Mouse (Mus musculus) liver, embryonic 12.5 days (tissue): ENCODE results near the gene Gfer. TPM values are rescaled to one million over a fixed set of nuclear protein-coding genes. Genes with fewer than 3 reads are reported as not detected.

Experiments used
- ATAC-seq: fragments of 200-750 bp; cut with Nextera tagmentation; 2 replicates; pipeline ENCODE4 v1.8.0; 2017; ENCODE audit warnings: moderate number of reproducible peaks, mild to moderate bottlenecking, moderate library complexity
- H3K27ac ChIP-seq: fragments of 300-500 bp; sonication (generic); 2 replicates; pipeline ENCODE4 v1.5.1; 2016; ENCODE audit warnings: mild to moderate bottlenecking
- H3K27me3 ChIP-seq: fragments of 300-500 bp; sonication (generic); replicated peaks from 2 replicates; pipeline ENCODE4 v1.6.1; 2016; ENCODE audit warnings: mild to moderate bottlenecking, moderate library complexity
- H3K36me3 ChIP-seq: fragments of 300-500 bp; sonication (generic); 2 replicates; pipeline ENCODE4 v1.6.1; 2016; ENCODE audit warnings: mild to moderate bottlenecking, moderate library complexity
- H3K4me1 ChIP-seq: fragments of 300-500 bp; sonication (generic); 2 replicates; pipeline ENCODE4 v1.6.1; 2016
- H3K4me2 ChIP-seq: fragments of 300-500 bp; sonication (generic); 2 replicates; pipeline ENCODE4 v1.6.1; 2016; ENCODE audit warnings: mild to moderate bottlenecking, moderate library complexity
- H3K4me3 ChIP-seq: fragments of 300-500 bp; sonication (generic); 2 replicates; pipeline ENCODE4 v1.5.1; 2016; ENCODE audit warnings: mild to moderate bottlenecking, moderate library complexity
- H3K9ac ChIP-seq: fragments of 300-500 bp; sonication (generic); 2 replicates; pipeline ENCODE4 v1.6.1; 2016; ENCODE audit warnings: mild to moderate bottlenecking, moderate library complexity
- H3K9me3 ChIP-seq: fragments of 300-500 bp; sonication (generic); replicated peaks from 2 replicates; pipeline ENCODE4 v1.6.1; 2016; ENCODE audit warnings: mild to moderate bottlenecking, moderate library complexity
- WGBS: fragments of 180-500 bp; shearing (Covaris S2); methylation state at CpG from one replicate; pipeline ENCODE4 v1.1.7; 2016; ENCODE audit not compliant: insufficient replicate concordance; 5-methylcytosine and 5-hydroxymethylcytosine counted together
- polyA plus RNA-seq: library from polyadenylated mRNA; unstranded; fragments of >200 nt; fragmentation: Nextera tagmentation; extraction: Ambion mirVana; gene quantifications from 2 replicates; pipeline ENCODE4 v1.2.1, GENCODE M21; 2016

Gfer gene
- polyA plus RNA-seq, 1 experiment from 2014 or later, result 52.5 TPM

- Histone ChIP-seq H3K4me3 (peak overlapping the region; percentile 22), H3K27ac (no peak overlapping the region), H3K9me3 (no peaks in the 10 kb centered on the region), H3K4me1 (peaks cover 26% of the 10 kb centered on the region), H3K27me3 (peaks cover 82% of the 10 kb centered on the region), H3K4me2 (peak overlapping the region; percentile 55), H3K9ac (peak overlapping the region; percentile 9; the same call in 1 of the 2 replicates), H3K36me3 (no peaks in the 10 kb centered on the region)
- ATAC-seq, result peak; percentile 47; the same call in 1 of the 2 replicates
- 4% methylated on average over 19 of the region's 19 CpGs for WGBS
These were observed 41.8 kb downstream of the Gfer start for GRCm38 (mm10) chr17:24653967-24654710.

GRCm38 (mm10) chr17:24651835-24652234 lies 44.1 kb downstream of the Gfer start:
- no peak for ATAC-seq
- Histone ChIP-seq H3K4me2 (no peak overlapping the region), H3K4me3 (no peak overlapping the region), H3K9me3 (no peaks in the 10 kb centered on the region), H3K36me3 (no peaks in the 10 kb centered on the region), H3K27me3 (peaks cover 82% of the 10 kb centered on the region), H3K9ac (no peak overlapping the region), H3K27ac (no peak overlapping the region), H3K4me1 (peaks cover 22% of the 10 kb centered on the region)
- 43% methylated on average over 3 of the region's 3 CpGs for WGBS

- Histone ChIP-seq H3K27ac (no peak overlapping the region), H3K4me2 (peak overlapping the region; percentile 80; the same call in 1 of the 2 replicates), H3K27me3 (peaks cover 73% of the 10 kb centered on the region), H3K9ac (no peak overlapping the region), H3K4me3 (no peak overlapping the region), H3K9me3 (no peaks in the 10 kb centered on the region), H3K36me3 (no peaks in the 10 kb centered on the region), H3K4me1 (peaks cover 26% of the 10 kb centered on the region)
- WGBS, result 71% methylated on average over 4 of the region's 4 CpGs
- ATAC-seq, result no peak
These were observed 45.2 kb downstream of the Gfer start for GRCm38 (mm10) chr17:24650766-24651165.

GRCm38 (mm10) chr17:24650070-24650616 lies 45.8 kb downstream of the Gfer start, which contains the start of gene Slc9a3r2:
Gene Slc9a3r2 (minus strand): TSS chr17:24650327.
- H3K4me2 ChIP-seq, result peak within 1 kb of the TSS; percentile 80
- peaks cover 69% of the 10 kb centered on the region for H3K27me3 ChIP-seq
- peak within 1 kb of the TSS; percentile 61 for H3K9ac ChIP-seq
- peak; percentile 46; the same call in 1 of the 2 replicates for ATAC-seq
- H3K9me3 ChIP-seq, result no peaks in the 10 kb centered on the region
- H3K4me1 ChIP-seq, result peaks cover 32% of the 10 kb centered on the region
- WGBS, result under 1% methylated on average over 39 of the region's 41 CpGs
- H3K27ac ChIP-seq, result peak within 1 kb of the TSS; percentile 43; the same call in 1 of the 2 replicates
- H3K36me3 ChIP-seq, result no peaks in the 10 kb centered on the region
- H3K4me3 ChIP-seq, result peak within 1 kb of the TSS; percentile 60

- Histone ChIP-seq H3K4me3 (peak overlapping the region; percentile 60), H3K27me3 (peaks cover 64% of the 10 kb centered on the region), H3K9me3 (no peaks in the 10 kb centered on the region), H3K27ac (peak overlapping the region; percentile 43; the same call in 1 of the 2 replicates), H3K4me1 (peaks cover 37% of the 10 kb centered on the region), H3K36me3 (no peaks in the 10 kb centered on the region), H3K9ac (peak overlapping the region; percentile 61), H3K4me2 (peak overlapping the region; percentile 80)
- ATAC-seq, result peak; percentile 14; the same call in 1 of the 2 replicates
- 3% methylated on average over 35 of the region's 35 CpGs for WGBS
These were observed 46.3 kb downstream of the Gfer start for GRCm38 (mm10) chr17:24649581-24650069.

GRCm38 (mm10) chr17:24648731-24649377 lies 47.1 kb downstream of the Gfer start:
- ATAC-seq, result no peak
- 65% methylated on average over 10 of the region's 10 CpGs for WGBS

GRCm38 (mm10) chr17:24647493-24647892 lies 48.5 kb downstream of the Gfer start:
- Histone ChIP-seq H3K36me3 (no peaks in the 10 kb centered on the region), H3K27ac (no peak overlapping the region), H3K4me1 (peaks cover 46% of the 10 kb centered on the region), H3K27me3 (peaks cover 58% of the 10 kb centered on the region), H3K9ac (no peak overlapping the region), H3K4me2 (no peak overlapping the region), H3K4me3 (no peak overlapping the region), H3K9me3 (no peaks in the 10 kb centered on the region)
- ATAC-seq, result no peak
- WGBS, result 64% methylated on average over 11 of the region's 11 CpGs

More at GRCm38 (mm10) chr17:24648731-24649377, 47.1 kb downstream of the Gfer start:
- Histone ChIP-seq H3K4me2 (peak overlapping the region; percentile 80), H3K4me1 (peaks cover 42% of the 10 kb centered on the region), H3K9me3 (no peaks in the 10 kb centered on the region), H3K4me3 (no peak overlapping the region), H3K27ac (no peak overlapping the region), H3K36me3 (no peaks in the 10 kb centered on the region), H3K9ac (no peak overlapping the region), H3K27me3 (peaks cover 64% of the 10 kb centered on the region)

- no peak overlapping the region for H3K27ac ChIP-seq
- H3K27me3 ChIP-seq, result peaks cover 46% of the 10 kb centered on the region
- H3K4me2 ChIP-seq, result no peak overlapping the region
- H3K9me3 ChIP-seq, result no peaks in the 10 kb centered on the region
- WGBS, result 66% methylated on average over 4 of the region's 4 CpGs
- no peak overlapping the region for H3K4me3 ChIP-seq
- H3K9ac ChIP-seq, result no peak overlapping the region
- H3K4me1 ChIP-seq, result peaks cover 46% of the 10 kb centered on the region
- H3K36me3 ChIP-seq, result peaks cover 4% of the 10 kb centered on the region; the same call in 1 of the 2 replicates
- ATAC-seq, result no peak
These were observed 49.6 kb downstream of the Gfer start for GRCm38 (mm10) chr17:24646381-24646780.

- Histone ChIP-seq H3K4me3 (no peak overlapping the region), H3K36me3 (peaks cover 4% of the 10 kb centered on the region; the same call in 1 of the 2 replicates), H3K9ac (peak overlapping the region; percentile 8; the same call in 1 of the 2 replicates), H3K4me1 (peaks cover 46% of the 10 kb centered on the region), H3K27ac (peak overlapping the region; percentile 42), H3K4me2 (no peak overlapping the region), H3K9me3 (no peaks in the 10 kb centered on the region), H3K27me3 (peaks cover 42% of the 10 kb centered on the region)
- ATAC-seq, result no peak
- WGBS, result 41% methylated on average over 3 of the region's 3 CpGs
These were observed 50.0 kb downstream of the Gfer start for GRCm38 (mm10) chr17:24645916-24646315.

GRCm38 (mm10) chr17:24644875-24645721 lies 50.9 kb downstream of the Gfer start:
- Histone ChIP-seq H3K4me1 (peaks cover 40% of the 10 kb centered on the region), H3K27ac (peak overlapping the region; percentile 42), H3K36me3 (peaks cover 6% of the 10 kb centered on the region; the same call in 1 of the 2 replicates), H3K4me2 (peak overlapping the region; percentile 11; the same call in 1 of the 2 replicates), H3K27me3 (peaks cover 34% of the 10 kb centered on the region), H3K9ac (no peak overlapping the region), H3K9me3 (no peaks in the 10 kb centered on the region), H3K4me3 (no peak overlapping the region)
- ATAC-seq, result peak; percentile 55
- 41% methylated on average over 9 of the region's 9 CpGs for WGBS
